Mouse (Mus musculus): ENCODE data around the gene Wrap53. TPM values are rescaled to one million over a fixed set of nuclear protein-coding genes. Genes with fewer than 3 reads are reported as not detected.

Wrap53 gene
- total RNA-seq, 2 experiments from 2014 or later: 13.8 to 18.4 TPM

Other genes with a start within 250 kb of the Wrap53 start
- gene Rnf227, start 239.8 kb downstream of the Wrap53 start, total RNA-seq (2015; ENCODE audit: low replicate concordance): 1.7 and 8.3 TPM in 2 replicates
- gene Rnf227, start 239.8 kb downstream of the Wrap53 start, total RNA-seq (2017; ENCODE audit: low replicate concordance): 3.9 and 6.5 TPM in 2 replicates
- gene Chd3, start 210.8 kb downstream of the Wrap53 start, total RNA-seq (2015; ENCODE audit: low replicate concordance): 21.0 and 33.2 TPM in 2 replicates
- 18.9 and 19.5 TPM in 2 replicates for gene Chd3, start 210.8 kb downstream of the Wrap53 start, total RNA-seq (2017; ENCODE audit: low replicate concordance)
- 26.8 and 31.7 TPM in 2 replicates for gene Naa38, start 184.8 kb downstream of the Wrap53 start, total RNA-seq (2015; ENCODE audit: low replicate concordance)
- gene Naa38, start 184.8 kb downstream of the Wrap53 start, total RNA-seq (2017; ENCODE audit: low replicate concordance): 21.6 and 21.9 TPM in 2 replicates
- 8.3 and 11.7 TPM in 2 replicates for gene Cyb5d1, start 184.6 kb downstream of the Wrap53 start, total RNA-seq (2015; ENCODE audit: low replicate concordance)
- gene Cyb5d1, start 184.6 kb downstream of the Wrap53 start, total RNA-seq (2017; ENCODE audit: low replicate concordance): 25.7 and 32.5 TPM in 2 replicates
- not detected in 2 replicates for gene Tmem88, start 182.0 kb downstream of the Wrap53 start, total RNA-seq (2015; ENCODE audit: low replicate concordance)
- not detected in 2 replicates for gene Tmem88, start 182.0 kb downstream of the Wrap53 start, total RNA-seq (2017; ENCODE audit: low replicate concordance)
- gene Kdm6b, start 166.6 kb downstream of the Wrap53 start, total RNA-seq (2015; ENCODE audit: low replicate concordance): 6.5 and 11.7 TPM in 2 replicates
- gene Kdm6b, start 166.6 kb downstream of the Wrap53 start, total RNA-seq (2017; ENCODE audit: low replicate concordance): 0.64 and 1.2 TPM in 2 replicates
- not detected in 2 replicates for gene Dnah2, start 31.1 kb downstream of the Wrap53 start, total RNA-seq (2015; ENCODE audit: low replicate concordance)
- gene Dnah2, start 31.1 kb downstream of the Wrap53 start, total RNA-seq (2017; ENCODE audit: low replicate concordance): 0.13 TPM in 1 of 2 replicates, not detected in the other
- gene Efnb3, start 20.1 kb downstream of the Wrap53 start, total RNA-seq (2015; ENCODE audit: low replicate concordance): 2.5 and 2.9 TPM in 2 replicates
- 0.77 and 1.1 TPM in 2 replicates for gene Efnb3, start 20.1 kb downstream of the Wrap53 start, total RNA-seq (2017; ENCODE audit: low replicate concordance)
- gene Trp53, start 104 bp upstream of the Wrap53 start, total RNA-seq (2015; ENCODE audit: low replicate concordance): 38.2 and 75.9 TPM in 2 replicates
- 12.2 TPM in 2 replicates for gene Trp53, start 104 bp upstream of the Wrap53 start, total RNA-seq (2017; ENCODE audit: low replicate concordance)
- 20.9 and 36.5 TPM in 2 replicates for gene Atp1b2, start 25.7 kb upstream of the Wrap53 start, total RNA-seq (2015; ENCODE audit: low replicate concordance)
- gene Atp1b2, start 25.7 kb upstream of the Wrap53 start, total RNA-seq (2017; ENCODE audit: low replicate concordance): 3.5 and 4.5 TPM in 2 replicates
- gene Shbg, start 37.6 kb upstream of the Wrap53 start, total RNA-seq (2015; ENCODE audit: low replicate concordance): not detected in 2 replicates
- not detected in 2 replicates for gene Shbg, start 37.6 kb upstream of the Wrap53 start, total RNA-seq (2017; ENCODE audit: low replicate concordance)
- not detected in 2 replicates for gene Sat2, start 41.8 kb upstream of the Wrap53 start, total RNA-seq (2015; ENCODE audit: low replicate concordance)
- not detected in 2 replicates for gene Sat2, start 41.8 kb upstream of the Wrap53 start, total RNA-seq (2017; ENCODE audit: low replicate concordance)
- gene Fxr2, start 52.7 kb upstream of the Wrap53 start, total RNA-seq (2015; ENCODE audit: low replicate concordance): 18.0 and 24.9 TPM in 2 replicates
- 42.4 and 44.2 TPM in 2 replicates for gene Fxr2, start 52.7 kb upstream of the Wrap53 start, total RNA-seq (2017; ENCODE audit: low replicate concordance)
- gene Sox15, start 75.1 kb upstream of the Wrap53 start, total RNA-seq (2015; ENCODE audit: low replicate concordance): not detected in 2 replicates
- not detected in 2 replicates for gene Sox15, start 75.1 kb upstream of the Wrap53 start, total RNA-seq (2017; ENCODE audit: low replicate concordance)
- 12.2 and 16.2 TPM in 2 replicates for gene Mpdu1, start 82.4 kb upstream of the Wrap53 start, total RNA-seq (2015; ENCODE audit: low replicate concordance)
- gene Mpdu1, start 82.4 kb upstream of the Wrap53 start, total RNA-seq (2017; ENCODE audit: low replicate concordance): 17.7 and 28.4 TPM in 2 replicates
- 65.0 and 66.7 TPM in 2 replicates for gene Cd68, start 85.9 kb upstream of the Wrap53 start, total RNA-seq (2015; ENCODE audit: low replicate concordance)
- gene Cd68, start 85.9 kb upstream of the Wrap53 start, total RNA-seq (2017; ENCODE audit: low replicate concordance): 39.1 and 47.7 TPM in 2 replicates
- gene Eif4a1, start 92.2 kb upstream of the Wrap53 start, total RNA-seq (2015; ENCODE audit: low replicate concordance): 233 and 247 TPM in 2 replicates
- 229 and 230 TPM in 2 replicates for gene Eif4a1, start 92.2 kb upstream of the Wrap53 start, total RNA-seq (2017; ENCODE audit: low replicate concordance)
- 32.3 and 41.8 TPM in 2 replicates for gene Senp3, start 101.8 kb upstream of the Wrap53 start, total RNA-seq (2015; ENCODE audit: low replicate concordance)
- 24.8 and 43.4 TPM in 2 replicates for gene Senp3, start 101.8 kb upstream of the Wrap53 start, total RNA-seq (2017; ENCODE audit: low replicate concordance)
- 3.2 TPM in 1 of 2 replicates, not detected in the other for gene Tnfsf13, start 105.5 kb upstream of the Wrap53 start, total RNA-seq (2015; ENCODE audit: low replicate concordance)
- gene Tnfsf13, start 105.5 kb upstream of the Wrap53 start, total RNA-seq (2017; ENCODE audit: low replicate concordance): 4.1 TPM in 1 of 2 replicates, not detected in the other
- gene Tnfsf12, start 115.6 kb upstream of the Wrap53 start, total RNA-seq (2015; ENCODE audit: low replicate concordance): 1.3 and 7.2 TPM in 2 replicates
- not detected in 2 replicates for gene Tnfsf12, start 115.6 kb upstream of the Wrap53 start, total RNA-seq (2017; ENCODE audit: low replicate concordance)
- 1.8 TPM in 1 of 2 replicates, not detected in the other for gene Tnfsfm13, start 115.8 kb upstream of the Wrap53 start, total RNA-seq (2015; ENCODE audit: low replicate concordance)
- 6.4 and 9.4 TPM in 2 replicates for gene Tnfsfm13, start 115.8 kb upstream of the Wrap53 start, total RNA-seq (2017; ENCODE audit: low replicate concordance)
- 124 and 145 TPM in 2 replicates for gene Polr2a, start 178.4 kb upstream of the Wrap53 start, total RNA-seq (2015; ENCODE audit: low replicate concordance)
- gene Polr2a, start 178.4 kb upstream of the Wrap53 start, total RNA-seq (2017; ENCODE audit: low replicate concordance): 131 and 162 TPM in 2 replicates
- gene Slc35g3, start 181.7 kb upstream of the Wrap53 start, total RNA-seq (2015; ENCODE audit: low replicate concordance): not detected in 2 replicates
- not detected in 2 replicates for gene Slc35g3, start 181.7 kb upstream of the Wrap53 start, total RNA-seq (2017; ENCODE audit: low replicate concordance)
- 2.9 and 3.8 TPM in 2 replicates for gene Zbtb4, start 185.7 kb upstream of the Wrap53 start, total RNA-seq (2015; ENCODE audit: low replicate concordance)
- gene Zbtb4, start 185.7 kb upstream of the Wrap53 start, total RNA-seq (2017; ENCODE audit: low replicate concordance): 0.77 and 3.0 TPM in 2 replicates
- not detected in 2 replicates for gene Chrnb1, start 215.7 kb upstream of the Wrap53 start, total RNA-seq (2015; ENCODE audit: low replicate concordance)
- 0.77 TPM in 1 of 2 replicates, not detected in the other for gene Chrnb1, start 215.7 kb upstream of the Wrap53 start, total RNA-seq (2017; ENCODE audit: low replicate concordance)
- gene Fgf11, start 221.6 kb upstream of the Wrap53 start, total RNA-seq (2015; ENCODE audit: low replicate concordance): not detected in 2 replicates
- not detected in 2 replicates for gene Fgf11, start 221.6 kb upstream of the Wrap53 start, total RNA-seq (2017; ENCODE audit: low replicate concordance)
- not detected in 2 replicates for gene Tmem102, start 225.4 kb upstream of the Wrap53 start, total RNA-seq (2015; ENCODE audit: low replicate concordance)
- gene Tmem102, start 225.4 kb upstream of the Wrap53 start, total RNA-seq (2017; ENCODE audit: low replicate concordance): not detected in 2 replicates
- gene Gm39566, start 235.0 kb upstream of the Wrap53 start, total RNA-seq (2015; ENCODE audit: low replicate concordance): not detected in 2 replicates
- gene Gm39566, start 235.0 kb upstream of the Wrap53 start, total RNA-seq (2017; ENCODE audit: low replicate concordance): not detected in 2 replicates
- not detected in 2 replicates for gene Spem2, start 238.2 kb upstream of the Wrap53 start, total RNA-seq (2015; ENCODE audit: low replicate concordance)
- not detected in 2 replicates for gene Spem2, start 238.2 kb upstream of the Wrap53 start, total RNA-seq (2017; ENCODE audit: low replicate concordance)
- gene Spem1, start 241.9 kb upstream of the Wrap53 start, total RNA-seq (2015; ENCODE audit: low replicate concordance): not detected in 2 replicates
- gene Spem1, start 241.9 kb upstream of the Wrap53 start, total RNA-seq (2017; ENCODE audit: low replicate concordance): not detected in 2 replicates

All from erythroid progenitor cell, adult 5-6 weeks (primary cell).